Mouse (Mus musculus) brain, embryonic 14.5 days (tissue): ENCODE results near the gene Zfp787.

ENCODE experiments used
- CTCF ChIP-seq: fragments of 200-500 bp; IDR thresholded peaks from 2 replicates; pipeline ENCODE4 v1.5.1; 2012; ENCODE audit warnings: inconsistent platforms, mild to moderate bottlenecking, moderate library complexity, borderline replicate concordance; ENCODE audit not compliant: insufficient read depth, insufficient read length; ENCODE audit errors: extremely low read depth
- POLR2A ChIP-seq: fragments of 200-500 bp; IDR thresholded peaks from 2 replicates; pipeline ENCODE4 v1.6.1; 2012; ENCODE audit warnings: mild to moderate bottlenecking, inconsistent platforms, borderline replicate concordance; ENCODE audit not compliant: poor library complexity, insufficient read depth, insufficient read length, severe bottlenecking; ENCODE audit errors: extremely low read depth

- TF ChIP-seq CTCF (peak; percentile 11; the same call in 1 of the 2 replicates), POLR2A (no peak)
Measured at GRCm38 (mm10) chr7:6189542-6189941, 33.7 kb upstream of the Zfp787 start.
